Mouse (Mus musculus) olfactory bulb, adult 2 months (tissue): ENCODE data around the gene Pecr.

Experiments used
- CTCF ChIP-seq: fragments of 200-500 bp; IDR thresholded peaks from 2 replicates; pipeline ENCODE4 v1.5.1; 2012; ENCODE audit warnings: low read depth, mild to moderate bottlenecking, low read length, moderate library complexity; ENCODE audit not compliant: insufficient read depth
- POLR2A ChIP-seq: fragments of 200-500 bp; IDR thresholded peaks from 2 replicates; pipeline ENCODE4 v1.6.1; 2012; ENCODE audit warnings: mild to moderate bottlenecking, low read depth, low read length, moderate library complexity; ENCODE audit not compliant: insufficient read depth

DNA sequence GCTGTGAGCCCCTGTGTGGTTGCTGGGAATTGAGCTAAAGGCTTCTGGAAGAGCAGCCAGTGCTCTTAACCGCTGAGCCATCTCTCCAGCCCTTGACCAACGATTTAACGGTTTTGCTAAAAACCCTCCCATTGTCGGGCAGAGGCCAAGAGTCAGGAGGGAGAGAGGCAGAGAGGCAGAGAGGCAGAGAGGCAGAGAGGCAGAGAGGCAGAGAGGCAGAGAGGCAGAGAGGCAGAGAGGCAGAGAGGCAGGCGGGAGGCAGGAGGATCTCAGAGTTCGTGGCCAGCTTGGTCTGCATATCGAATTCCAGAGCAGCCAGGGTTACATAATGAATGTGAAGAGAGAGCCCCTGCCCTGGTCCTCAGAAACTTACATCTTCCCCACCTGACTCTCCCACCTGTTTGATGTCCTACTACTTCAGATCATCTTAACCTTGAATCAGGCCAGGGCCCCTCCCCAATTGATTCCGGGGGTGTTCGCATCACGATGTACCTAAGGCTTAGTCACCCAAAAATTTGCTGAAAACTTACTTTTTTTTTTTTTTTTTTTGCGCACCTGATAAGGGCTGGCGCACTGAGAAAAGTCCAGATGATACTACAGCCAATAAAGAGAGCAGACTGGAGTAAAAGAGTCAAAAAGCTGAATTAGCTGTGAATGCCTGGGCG is 58.9 kb downstream of the Pecr start:
- no peak for TF ChIP-seq POLR2A
- no peak for TF ChIP-seq CTCF
